Mouse (Mus musculus): Measurements from ENCODE around the gene Ppfibp1. TPM values are rescaled to one million over a fixed set of nuclear protein-coding genes. Genes with fewer than 3 reads are reported as not detected.

The Ppfibp1 gene
- polyA plus RNA-seq, 2 experiments: 46.3 to 59.7 TPM

DNA sequence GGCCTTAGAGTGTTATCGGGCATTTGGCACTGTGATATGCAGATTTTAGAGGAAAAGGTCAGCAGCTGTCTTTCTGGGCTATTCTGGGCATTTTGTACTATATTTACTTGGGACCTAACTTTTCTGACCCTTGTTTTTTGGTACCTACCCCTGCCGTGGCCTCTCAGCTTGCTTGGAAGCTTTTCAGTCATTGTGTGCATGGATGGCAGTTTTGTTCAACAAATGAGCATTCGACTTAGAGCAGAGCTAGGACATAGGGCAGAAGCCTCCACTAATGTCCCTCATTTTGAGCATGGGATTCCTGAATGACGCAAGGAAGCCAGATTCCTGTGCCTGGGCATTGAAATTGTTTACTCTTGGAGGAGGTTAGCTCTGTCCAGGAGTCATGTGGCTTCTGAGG is 56.5 kb downstream of the Ppfibp1 start:
- TF ChIP-seq POLR2A (IDR thresholded peaks at IDR 0.05; ENCODE audit: borderline replicate concordance, extremely low read depth, insufficient read depth, insufficient read length): no peak
- H3K27me3 ChIP-seq (ENCODE audit: control insufficient read depth, insufficient read depth, low read length): no peaks in the 10 kb centered on the region
- H3K9ac ChIP-seq (ENCODE audit: low read depth, low read length, severe bottlenecking): no peak overlapping the region
- no peaks in the 10 kb centered on the region for H3K36me3 ChIP-seq (ENCODE audit: control insufficient read depth, insufficient read depth, low read length)
- H3K27ac ChIP-seq (replicated peaks; ENCODE audit: low read depth, low read length): no peak overlapping the region
- no peak overlapping the region for H3K4me3 ChIP-seq (replicated peaks; ENCODE audit: low read length)
- 78% methylated on average over 4 of the region's 4 CpGs for WGBS
- no peak for DNase-seq (ENCODE audit: low spot score)
- no peak for ATAC-seq (ENCODE audit: low FRiP score, low read depth)
- no peak overlapping the region for H3K4me2 ChIP-seq (replicated peaks; ENCODE audit: low read depth, low read length, severe bottlenecking)
- H3K9me3 ChIP-seq (ENCODE audit: control insufficient read depth, low read length): no peaks in the 10 kb centered on the region
- peaks cover 23% of the 10 kb centered on the region for H3K4me1 ChIP-seq (ENCODE audit: control insufficient read depth, insufficient read depth, low read length)

DNA sequence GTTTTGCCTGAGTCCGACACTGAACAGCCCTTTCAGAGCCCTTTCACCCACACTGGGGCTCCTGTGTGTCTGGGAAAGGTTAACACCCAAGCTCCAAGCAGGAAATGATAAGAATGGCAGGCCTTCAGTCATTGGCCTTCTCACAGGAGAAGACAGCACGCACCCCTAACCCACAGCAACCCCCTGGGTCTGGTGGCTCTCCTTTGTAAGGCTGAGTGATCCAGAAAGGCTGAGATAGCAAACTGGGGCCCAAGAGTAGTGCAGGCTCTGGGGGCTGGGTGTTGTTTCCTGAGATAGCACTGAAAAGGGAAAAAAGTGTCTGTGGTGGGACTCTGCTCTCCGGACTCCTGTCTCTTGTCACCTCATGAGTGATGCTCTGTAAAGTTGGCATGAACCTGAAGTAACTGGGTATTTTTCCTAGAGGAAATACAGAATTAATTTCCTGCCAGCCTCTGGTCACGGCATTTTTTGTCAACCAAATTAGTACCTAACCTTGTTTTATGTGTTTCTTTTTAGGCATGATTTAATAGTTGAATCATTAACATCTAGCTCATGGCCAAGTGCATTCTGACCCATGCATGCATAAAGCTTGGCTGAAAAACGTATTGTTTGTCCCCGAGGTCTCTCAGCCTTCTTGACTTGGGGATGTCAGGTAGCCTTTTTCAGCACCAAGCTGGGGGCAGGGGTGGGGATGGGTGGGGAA is 58.2 kb downstream of the Ppfibp1 start:
- Histone ChIP-seq H3K4me1 (ENCODE audit: control insufficient read depth, insufficient read depth, low read length) (peaks cover 23% of the 10 kb centered on the region), H3K36me3 (ENCODE audit: control insufficient read depth, insufficient read depth, low read length) (no peaks in the 10 kb centered on the region), H3K4me3 (replicated peaks; ENCODE audit: low read length) (no peak overlapping the region), H3K27ac (replicated peaks; ENCODE audit: low read depth, low read length) (no peak overlapping the region), H3K27me3 (ENCODE audit: control insufficient read depth, insufficient read depth, low read length) (no peaks in the 10 kb centered on the region), H3K9me3 (ENCODE audit: control insufficient read depth, low read length) (no peaks in the 10 kb centered on the region), H3K4me2 (replicated peaks; ENCODE audit: low read depth, low read length, severe bottlenecking) (no peak overlapping the region), H3K9ac (ENCODE audit: low read depth, low read length, severe bottlenecking) (no peak overlapping the region)
- no peak for ATAC-seq (ENCODE audit: low FRiP score, low read depth)
- TF ChIP-seq POLR2A (IDR thresholded peaks at IDR 0.05; ENCODE audit: borderline replicate concordance, extremely low read depth, insufficient read depth, insufficient read length): no peak
- 62% methylated on average over 6 of the region's 6 CpGs for WGBS
- DNase-seq (ENCODE audit: low spot score): no peak

GRCm38 (mm10) chr6:146947186-146947585 is 58.9 kb downstream of the Ppfibp1 start:
- no peak overlapping the region for H3K9ac ChIP-seq (ENCODE audit: low read depth, low read length, severe bottlenecking)
- no peaks in the 10 kb centered on the region for H3K27me3 ChIP-seq (ENCODE audit: control insufficient read depth, insufficient read depth, low read length)
- H3K27ac ChIP-seq (replicated peaks; ENCODE audit: low read depth, low read length): no peak overlapping the region
- DNase-seq (ENCODE audit: low spot score) (no peak), ATAC-seq (ENCODE audit: low FRiP score, low read depth) (no peak)
- 77% methylated on average over 4 of the region's 4 CpGs for WGBS
- H3K4me1 ChIP-seq (ENCODE audit: control insufficient read depth, insufficient read depth, low read length): peaks cover 23% of the 10 kb centered on the region
- TF ChIP-seq POLR2A (IDR thresholded peaks at IDR 0.05; ENCODE audit: borderline replicate concordance, extremely low read depth, insufficient read depth, insufficient read length): no peak
- no peak overlapping the region for H3K4me3 ChIP-seq (replicated peaks; ENCODE audit: low read length)
- H3K9me3 ChIP-seq (ENCODE audit: control insufficient read depth, low read length): no peaks in the 10 kb centered on the region
- no peak overlapping the region for H3K4me2 ChIP-seq (replicated peaks; ENCODE audit: low read depth, low read length, severe bottlenecking)
- no peaks in the 10 kb centered on the region for H3K36me3 ChIP-seq (ENCODE audit: control insufficient read depth, insufficient read depth, low read length)

DNA sequence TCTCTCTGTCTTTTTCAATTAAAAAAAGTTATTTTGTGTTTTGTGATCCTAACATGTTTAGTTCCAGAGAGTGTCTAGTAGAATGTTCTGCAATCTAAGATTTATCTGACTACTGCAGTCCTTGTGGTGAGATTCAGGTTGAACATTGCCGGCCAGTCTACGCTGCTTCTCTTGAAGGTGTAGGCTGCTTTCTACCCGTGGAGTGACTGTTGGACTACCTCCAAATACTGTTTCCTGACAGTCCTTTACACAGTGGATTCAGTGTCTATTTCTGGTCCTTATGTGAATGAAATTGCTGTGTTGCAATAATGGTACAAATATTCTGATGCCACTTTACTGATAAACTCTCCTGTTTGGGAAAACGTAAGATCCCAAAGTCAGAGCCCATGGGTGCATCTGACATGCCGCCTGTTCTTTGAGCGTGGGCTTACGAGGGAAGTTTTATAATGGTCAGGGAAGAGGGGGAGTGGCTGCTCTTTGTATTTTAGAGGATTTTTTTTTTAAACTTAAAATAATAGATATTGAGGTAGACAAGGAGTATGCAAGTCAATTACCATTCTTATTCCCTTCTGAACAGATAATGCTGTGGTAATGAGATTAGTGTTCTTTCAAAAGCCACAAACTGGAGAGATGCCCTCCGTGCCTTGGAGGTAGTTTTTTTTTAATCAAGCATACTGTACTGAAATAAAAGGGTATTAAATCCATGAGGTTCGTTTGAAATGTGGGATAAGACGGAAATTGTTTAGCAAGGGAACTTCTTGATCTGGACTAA is 61.6 kb downstream of the Ppfibp1 start:
- Histone ChIP-seq H3K36me3 (ENCODE audit: control insufficient read depth, insufficient read depth, low read length) (no peaks in the 10 kb centered on the region), H3K27me3 (ENCODE audit: control insufficient read depth, insufficient read depth, low read length) (no peaks in the 10 kb centered on the region), H3K4me1 (ENCODE audit: control insufficient read depth, insufficient read depth, low read length) (peaks cover 22% of the 10 kb centered on the region), H3K27ac (replicated peaks; ENCODE audit: low read depth, low read length) (no peak overlapping the region), H3K4me3 (replicated peaks; ENCODE audit: low read length) (no peak overlapping the region), H3K4me2 (replicated peaks; ENCODE audit: low read depth, low read length, severe bottlenecking) (no peak overlapping the region), H3K9ac (ENCODE audit: low read depth, low read length, severe bottlenecking) (no peak overlapping the region), H3K9me3 (ENCODE audit: control insufficient read depth, low read length) (no peaks in the 10 kb centered on the region)
- 68% methylated on average over 10 of the region's 10 CpGs for WGBS
- ATAC-seq (ENCODE audit: low FRiP score, low read depth) (no peak), DNase-seq (ENCODE audit: low spot score) (no peak)
- no peak for TF ChIP-seq POLR2A (IDR thresholded peaks at IDR 0.05; ENCODE audit: borderline replicate concordance, extremely low read depth, insufficient read depth, insufficient read length)

DNA sequence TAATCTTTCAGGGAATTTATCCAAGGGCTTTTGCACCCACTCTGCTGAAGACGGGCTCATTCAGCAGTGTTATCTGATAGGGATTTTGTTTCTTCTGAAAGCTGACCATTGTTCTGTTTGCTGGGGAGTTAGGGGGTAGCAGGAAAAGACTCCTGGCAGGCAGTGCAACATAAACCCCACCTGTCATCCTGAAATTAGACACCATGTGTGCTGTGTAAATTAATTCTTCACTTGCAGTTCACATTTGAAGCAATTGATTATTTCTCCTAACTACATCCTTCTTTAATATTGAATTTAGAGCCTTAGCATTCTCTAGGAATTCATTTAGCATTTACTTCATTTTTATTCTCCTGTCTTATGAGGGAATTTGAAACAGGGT is 62.2 kb downstream of the Ppfibp1 start:
- ATAC-seq (ENCODE audit: low FRiP score, low read depth) (no peak), DNase-seq (ENCODE audit: low spot score) (no peak)
- no peaks in the 10 kb centered on the region for H3K27me3 ChIP-seq (ENCODE audit: control insufficient read depth, insufficient read depth, low read length)
- H3K4me1 ChIP-seq (ENCODE audit: control insufficient read depth, insufficient read depth, low read length): peaks cover 21% of the 10 kb centered on the region
- no peaks in the 10 kb centered on the region for H3K9me3 ChIP-seq (ENCODE audit: control insufficient read depth, low read length)
- no peak overlapping the region for H3K9ac ChIP-seq (ENCODE audit: low read depth, low read length, severe bottlenecking)
- 24% methylated on average over 1 of the region's 1 CpGs for WGBS
- H3K36me3 ChIP-seq (ENCODE audit: control insufficient read depth, insufficient read depth, low read length): no peaks in the 10 kb centered on the region
- no peak for TF ChIP-seq POLR2A (IDR thresholded peaks at IDR 0.05; ENCODE audit: borderline replicate concordance, extremely low read depth, insufficient read depth, insufficient read length)
- no peak overlapping the region for H3K4me3 ChIP-seq (replicated peaks; ENCODE audit: low read length)
- no peak overlapping the region for H3K27ac ChIP-seq (replicated peaks; ENCODE audit: low read depth, low read length)
- H3K4me2 ChIP-seq (replicated peaks; ENCODE audit: low read depth, low read length, severe bottlenecking): no peak overlapping the region

Measured in limb, embryonic 14.5 days (tissue).